Mouse (Mus musculus): ENCODE measurements at regions not wholly inside any gene's neighbourhood (a gene's known extent, or its start where the extent isn't known, plus 50 kb on each side); places are given as distances from the start of the nearest gene placed in this dataset.
A peak's percentile ranks its signal among the peaks of the same experiment; 100 is the strongest.

- Histone ChIP-seq H3K4me3 (ENCODE audit: low read depth, low read length) (no peak overlapping the region), H3K9ac (replicated peaks; ENCODE audit: low read length) (no peak overlapping the region), H3K9me3 (replicated peaks; ENCODE audit: control insufficient read depth, low read length) (no peaks in the 10 kb centered on the region), H3K27ac (replicated peaks; ENCODE audit: low read depth, low read length) (no peak overlapping the region), H3K4me1 (ENCODE audit: control insufficient read depth, insufficient read depth, low read length) (no peaks in the 10 kb centered on the region), H3K4me2 (ENCODE audit: low read depth, low read length) (no peak overlapping the region), H3K27me3 (ENCODE audit: control insufficient read depth, insufficient read depth, low read length) (no peaks in the 10 kb centered on the region), H3K36me3 (replicated peaks; ENCODE audit: control insufficient read depth, insufficient read depth, low read depth, low read length) (no peaks in the 10 kb centered on the region)
- no peak for DNase-seq (ENCODE audit: low spot score)
- no peak for ATAC-seq (replicated peaks; ENCODE audit: insufficient number of reproducible peaks, low FRiP score, low TSS enrichment, low read depth)
- 61% methylated on average over 2 of the region's 2 CpGs for WGBS
These were observed 1087.6 kb upstream of the Cited2 start for GRCm38 (mm10) chr10:16635463-16635862.

GRCm38 (mm10) chr10:16637006-16637405 lies 1086.0 kb upstream of the Cited2 start:
- no peak overlapping the region for H3K4me3 ChIP-seq (ENCODE audit: low read depth, low read length)
- H3K9ac ChIP-seq (replicated peaks; ENCODE audit: low read length) = no peak overlapping the region
- H3K27ac ChIP-seq (replicated peaks; ENCODE audit: low read depth, low read length) = no peak overlapping the region
- ATAC-seq (replicated peaks; ENCODE audit: insufficient number of reproducible peaks, low FRiP score, low TSS enrichment, low read depth) (no peak), DNase-seq (ENCODE audit: low spot score) (peak; percentile 36)
- no peaks in the 10 kb centered on the region for H3K9me3 ChIP-seq (replicated peaks; ENCODE audit: control insufficient read depth, low read length)
- no peaks in the 10 kb centered on the region for H3K36me3 ChIP-seq (replicated peaks; ENCODE audit: control insufficient read depth, insufficient read depth, low read depth, low read length)
- H3K27me3 ChIP-seq (ENCODE audit: control insufficient read depth, insufficient read depth, low read length) = no peaks in the 10 kb centered on the region
- H3K4me1 ChIP-seq (ENCODE audit: control insufficient read depth, insufficient read depth, low read length) = no peaks in the 10 kb centered on the region
- H3K4me2 ChIP-seq (ENCODE audit: low read depth, low read length) = no peak overlapping the region

GRCm38 (mm10) chr10:16638111-16638510 lies 1084.9 kb upstream of the Cited2 start:
- no peak overlapping the region for H3K9ac ChIP-seq (replicated peaks; ENCODE audit: low read length)
- no peaks in the 10 kb centered on the region for H3K36me3 ChIP-seq (replicated peaks; ENCODE audit: control insufficient read depth, insufficient read depth, low read depth, low read length)
- H3K27me3 ChIP-seq (ENCODE audit: control insufficient read depth, insufficient read depth, low read length) = no peaks in the 10 kb centered on the region
- H3K4me3 ChIP-seq (ENCODE audit: low read depth, low read length) = no peak overlapping the region
- no peak overlapping the region for H3K27ac ChIP-seq (replicated peaks; ENCODE audit: low read depth, low read length)
- WGBS = 31% methylated on average over 2 of the region's 2 CpGs
- no peak overlapping the region for H3K4me2 ChIP-seq (ENCODE audit: low read depth, low read length)
- ATAC-seq (replicated peaks; ENCODE audit: insufficient number of reproducible peaks, low FRiP score, low TSS enrichment, low read depth) = no peak
- DNase-seq (ENCODE audit: low spot score) = no peak
- no peaks in the 10 kb centered on the region for H3K9me3 ChIP-seq (replicated peaks; ENCODE audit: control insufficient read depth, low read length)
- H3K4me1 ChIP-seq (ENCODE audit: control insufficient read depth, insufficient read depth, low read length) = no peaks in the 10 kb centered on the region

GRCm38 (mm10) chr10:16640136-16640535 lies 1082.9 kb upstream of the Cited2 start:
- Histone ChIP-seq H3K27ac (replicated peaks; ENCODE audit: low read depth, low read length) (no peak overlapping the region), H3K27me3 (ENCODE audit: control insufficient read depth, insufficient read depth, low read length) (no peaks in the 10 kb centered on the region), H3K36me3 (replicated peaks; ENCODE audit: control insufficient read depth, insufficient read depth, low read depth, low read length) (no peaks in the 10 kb centered on the region), H3K4me3 (ENCODE audit: low read depth, low read length) (no peak overlapping the region), H3K4me1 (ENCODE audit: control insufficient read depth, insufficient read depth, low read length) (no peaks in the 10 kb centered on the region), H3K9me3 (replicated peaks; ENCODE audit: control insufficient read depth, low read length) (no peaks in the 10 kb centered on the region), H3K9ac (replicated peaks; ENCODE audit: low read length) (no peak overlapping the region), H3K4me2 (ENCODE audit: low read depth, low read length) (no peak overlapping the region)
- ATAC-seq (replicated peaks; ENCODE audit: insufficient number of reproducible peaks, low FRiP score, low TSS enrichment, low read depth) (0 out of 2 replicates have a peak, but pooled peaks have one; percentile 44), DNase-seq (ENCODE audit: low spot score) (peak; percentile 77)
- WGBS = 18% methylated on average over 4 of the region's 4 CpGs

GRCm38 (mm10) chr10:16650120-16650519 lies 1072.9 kb upstream of the Cited2 start:
- Histone ChIP-seq H3K4me3 (ENCODE audit: low read depth, low read length) (no peak overlapping the region), H3K27me3 (ENCODE audit: control insufficient read depth, insufficient read depth, low read length) (no peaks in the 10 kb centered on the region), H3K9me3 (replicated peaks; ENCODE audit: control insufficient read depth, low read length) (no peaks in the 10 kb centered on the region), H3K27ac (replicated peaks; ENCODE audit: low read depth, low read length) (no peak overlapping the region), H3K4me2 (ENCODE audit: low read depth, low read length) (no peak overlapping the region), H3K36me3 (replicated peaks; ENCODE audit: control insufficient read depth, insufficient read depth, low read depth, low read length) (no peaks in the 10 kb centered on the region), H3K4me1 (ENCODE audit: control insufficient read depth, insufficient read depth, low read length) (no peaks in the 10 kb centered on the region), H3K9ac (replicated peaks; ENCODE audit: low read length) (no peak overlapping the region)
- no peak for ATAC-seq (replicated peaks; ENCODE audit: insufficient number of reproducible peaks, low FRiP score, low TSS enrichment, low read depth)
- 78% methylated on average over 1 of the region's 1 CpGs for WGBS
- DNase-seq (ENCODE audit: low spot score) = no peak

GRCm38 (mm10) chr10:16652450-16652849 lies 1070.6 kb upstream of the Cited2 start:
- H3K27ac ChIP-seq (replicated peaks; ENCODE audit: low read depth, low read length) = no peak overlapping the region
- no peaks in the 10 kb centered on the region for H3K9me3 ChIP-seq (replicated peaks; ENCODE audit: control insufficient read depth, low read length)
- no peak overlapping the region for H3K4me2 ChIP-seq (ENCODE audit: low read depth, low read length)
- no peaks in the 10 kb centered on the region for H3K4me1 ChIP-seq (ENCODE audit: control insufficient read depth, insufficient read depth, low read length)
- no peak overlapping the region for H3K4me3 ChIP-seq (ENCODE audit: low read depth, low read length)
- no peak overlapping the region for H3K9ac ChIP-seq (replicated peaks; ENCODE audit: low read length)
- DNase-seq (ENCODE audit: low spot score) (no peak), ATAC-seq (replicated peaks; ENCODE audit: insufficient number of reproducible peaks, low FRiP score, low TSS enrichment, low read depth) (no peak)
- H3K36me3 ChIP-seq (replicated peaks; ENCODE audit: control insufficient read depth, insufficient read depth, low read depth, low read length) = no peaks in the 10 kb centered on the region
- no peaks in the 10 kb centered on the region for H3K27me3 ChIP-seq (ENCODE audit: control insufficient read depth, insufficient read depth, low read length)
- WGBS = 87% methylated on average over 4 of the region's 4 CpGs

GRCm38 (mm10) chr10:16664483-16664882 lies 1058.5 kb upstream of the Cited2 start:
- ATAC-seq (replicated peaks; ENCODE audit: insufficient number of reproducible peaks, low FRiP score, low TSS enrichment, low read depth) (no peak), DNase-seq (ENCODE audit: low spot score) (no peak)
- Histone ChIP-seq H3K27ac (replicated peaks; ENCODE audit: low read depth, low read length) (no peak overlapping the region), H3K9me3 (replicated peaks; ENCODE audit: control insufficient read depth, low read length) (no peaks in the 10 kb centered on the region), H3K4me1 (ENCODE audit: control insufficient read depth, insufficient read depth, low read length) (no peaks in the 10 kb centered on the region), H3K4me2 (ENCODE audit: low read depth, low read length) (no peak overlapping the region), H3K36me3 (replicated peaks; ENCODE audit: control insufficient read depth, insufficient read depth, low read depth, low read length) (no peaks in the 10 kb centered on the region), H3K9ac (replicated peaks; ENCODE audit: low read length) (no peak overlapping the region), H3K27me3 (ENCODE audit: control insufficient read depth, insufficient read depth, low read length) (no peaks in the 10 kb centered on the region), H3K4me3 (ENCODE audit: low read depth, low read length) (no peak overlapping the region)
- WGBS = 47% methylated on average over 1 of the region's 1 CpGs

GRCm38 (mm10) chr10:16670286-16670685 lies 1052.7 kb upstream of the Cited2 start:
- H3K4me1 ChIP-seq (ENCODE audit: control insufficient read depth, insufficient read depth, low read length) = no peaks in the 10 kb centered on the region
- DNase-seq (ENCODE audit: low spot score) = no peak
- H3K4me2 ChIP-seq (ENCODE audit: low read depth, low read length) = no peak overlapping the region
- WGBS = 77% methylated on average over 2 of the region's 2 CpGs
- H3K4me3 ChIP-seq (ENCODE audit: low read depth, low read length) = no peak overlapping the region
- no peaks in the 10 kb centered on the region for H3K36me3 ChIP-seq (replicated peaks; ENCODE audit: control insufficient read depth, insufficient read depth, low read depth, low read length)
- no peak overlapping the region for H3K9ac ChIP-seq (replicated peaks; ENCODE audit: low read length)
- H3K9me3 ChIP-seq (replicated peaks; ENCODE audit: control insufficient read depth, low read length) = no peaks in the 10 kb centered on the region
- no peak overlapping the region for H3K27ac ChIP-seq (replicated peaks; ENCODE audit: low read depth, low read length)
- no peaks in the 10 kb centered on the region for H3K27me3 ChIP-seq (ENCODE audit: control insufficient read depth, insufficient read depth, low read length)
- ATAC-seq (replicated peaks; ENCODE audit: insufficient number of reproducible peaks, low FRiP score, low TSS enrichment, low read depth) = no peak

Data from embryonic facial prominence, embryonic 11.5 days (tissue).